Mouse (Mus musculus) ES-CJ7 (cell line): ENCODE results near the gene Gpr146.

Source experiments
- DNase-seq: peaks from one replicate; pipeline ENCODE4 v3.0.0; 2011; ENCODE audit warnings: low read depth, low spot score

Gpr146 gene

DNA sequence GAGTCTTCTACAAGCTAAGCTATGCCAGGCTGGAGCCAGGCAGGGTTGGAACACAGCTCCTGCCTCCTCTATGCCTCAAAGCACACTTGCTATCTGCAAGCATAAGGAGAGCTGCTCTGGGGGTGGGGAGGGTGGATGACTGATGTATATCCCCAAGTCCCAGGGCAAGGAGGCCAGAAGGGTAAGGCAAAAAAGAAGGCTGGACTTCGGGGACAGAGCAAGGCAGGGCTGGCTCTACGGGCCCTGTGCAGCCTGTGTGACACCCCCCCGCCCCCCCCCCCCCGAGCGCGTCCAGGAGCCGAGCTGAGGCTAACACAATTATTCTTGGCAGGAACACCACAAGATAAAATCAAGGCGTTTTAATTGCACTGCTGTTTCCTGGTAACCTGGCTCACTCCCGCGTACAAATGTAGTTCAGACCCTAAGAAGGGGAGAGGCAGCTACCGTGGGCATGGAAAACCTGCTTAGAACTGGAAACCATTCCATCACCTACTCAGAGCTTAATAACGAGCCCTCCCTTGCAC is 52.4 kb downstream of the Gpr146 start:
- no peak for DNase-seq

DNA sequence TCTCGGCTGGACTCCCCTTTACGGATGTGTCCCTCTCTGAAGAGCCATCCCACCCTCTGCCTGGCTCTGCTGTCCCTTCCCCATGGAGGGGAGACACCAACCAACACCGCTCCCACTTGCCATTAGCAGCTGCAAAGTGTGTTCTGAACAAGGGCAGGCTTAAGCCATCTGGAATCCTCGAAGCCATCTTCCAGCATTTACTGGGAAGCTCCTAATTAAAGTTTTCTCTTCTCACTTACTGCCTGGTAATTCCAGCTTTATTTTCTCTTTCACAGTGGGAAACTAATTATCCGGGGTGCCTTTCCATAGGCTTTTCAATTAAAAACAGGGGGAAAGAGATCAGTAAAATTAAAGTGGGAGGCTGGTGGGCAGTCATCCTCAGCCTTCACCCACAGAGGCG is 54.8 kb downstream of the Gpr146 start:
- DNase-seq = no peak

DNA sequence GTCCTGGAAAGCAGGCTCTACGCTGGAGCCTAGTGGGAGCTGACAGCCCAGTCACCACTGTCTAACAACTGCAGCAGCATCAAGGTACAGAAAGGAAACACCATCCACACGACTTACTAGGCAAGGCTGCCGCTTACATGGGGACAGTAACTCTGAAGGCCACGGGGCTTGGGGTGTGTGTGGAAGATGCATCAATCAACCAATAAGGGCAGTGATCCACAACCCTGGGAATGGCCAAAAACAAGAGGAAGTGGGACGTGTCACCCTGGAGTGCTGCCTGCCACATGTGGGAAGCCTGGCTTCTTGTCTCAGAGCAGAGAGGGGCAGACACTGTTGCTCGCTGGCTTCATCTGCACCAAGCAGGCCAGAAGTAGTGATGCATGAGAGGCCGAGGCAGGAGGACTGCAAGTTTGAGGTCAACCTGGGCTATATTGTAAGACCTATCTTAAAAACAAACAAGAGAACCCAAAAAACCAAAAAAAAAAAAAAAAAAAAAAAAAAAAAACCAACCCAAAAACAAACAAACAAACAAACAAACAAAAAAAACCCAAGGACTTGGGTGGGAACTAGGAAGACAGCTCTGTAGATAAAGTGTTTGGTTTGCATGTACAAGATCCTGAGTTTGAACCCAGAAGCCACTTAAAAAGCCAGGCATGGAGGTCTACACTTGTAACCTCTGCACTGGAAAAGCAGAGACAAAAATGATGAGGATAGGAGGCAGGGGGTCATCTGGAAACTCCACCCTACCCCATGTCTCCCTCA is 55.4 kb downstream of the Gpr146 start:
- DNase-seq = no peak

DNA sequence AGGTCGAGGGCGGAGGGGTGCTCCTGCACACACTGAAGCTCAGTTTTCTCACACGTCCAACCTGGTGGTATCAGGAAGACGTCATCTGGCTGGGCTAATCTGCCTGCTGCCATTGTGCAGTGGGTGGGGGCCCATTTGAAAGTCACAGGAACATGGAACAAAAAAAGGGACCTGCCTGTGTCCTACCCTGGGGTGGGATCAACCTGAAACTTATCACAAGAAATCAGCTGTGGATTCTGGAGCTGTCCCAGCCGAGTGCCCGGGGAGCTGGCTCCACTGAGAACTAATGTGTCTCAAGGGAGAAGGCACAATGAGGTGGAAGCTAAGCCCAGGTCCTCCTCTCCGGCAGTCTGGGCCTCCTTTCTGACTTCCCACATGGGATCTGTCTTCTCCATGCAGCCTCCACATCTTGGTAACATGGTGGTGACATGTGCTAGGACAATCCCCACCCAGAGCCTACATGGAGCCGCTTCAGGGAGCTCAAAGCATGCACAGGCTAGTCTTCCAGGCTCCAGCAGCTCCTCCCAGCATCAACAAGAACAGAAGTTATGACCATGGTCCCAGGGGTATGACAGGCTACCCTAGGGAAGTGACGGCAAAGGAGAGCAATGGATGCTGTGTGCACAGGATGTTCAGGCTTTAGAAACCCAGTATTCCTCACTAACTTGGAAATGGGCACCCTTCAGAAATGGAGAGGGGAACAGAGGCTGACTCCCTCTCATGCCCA is 56.5 kb downstream of the Gpr146 start:
- DNase-seq = no peak

DNA sequence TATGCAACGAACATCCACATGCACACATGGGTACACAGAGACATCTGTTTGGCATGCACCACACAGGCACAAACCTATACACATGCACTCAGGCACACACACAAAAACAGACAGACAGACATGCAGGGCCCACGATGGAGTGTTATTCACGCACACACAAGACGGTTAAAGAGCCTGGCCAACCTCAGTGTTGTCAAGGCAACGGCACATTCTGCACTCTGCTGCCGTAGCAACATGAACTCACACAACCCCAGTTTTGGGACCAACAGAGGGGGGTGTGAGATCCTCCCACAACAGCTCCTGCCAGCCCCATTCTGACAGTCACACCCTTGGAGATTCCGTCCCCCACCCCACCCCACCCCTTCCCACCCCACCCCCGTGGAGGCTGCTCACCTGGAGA is 57.4 kb downstream of the Gpr146 start:
- DNase-seq = no peak

DNA sequence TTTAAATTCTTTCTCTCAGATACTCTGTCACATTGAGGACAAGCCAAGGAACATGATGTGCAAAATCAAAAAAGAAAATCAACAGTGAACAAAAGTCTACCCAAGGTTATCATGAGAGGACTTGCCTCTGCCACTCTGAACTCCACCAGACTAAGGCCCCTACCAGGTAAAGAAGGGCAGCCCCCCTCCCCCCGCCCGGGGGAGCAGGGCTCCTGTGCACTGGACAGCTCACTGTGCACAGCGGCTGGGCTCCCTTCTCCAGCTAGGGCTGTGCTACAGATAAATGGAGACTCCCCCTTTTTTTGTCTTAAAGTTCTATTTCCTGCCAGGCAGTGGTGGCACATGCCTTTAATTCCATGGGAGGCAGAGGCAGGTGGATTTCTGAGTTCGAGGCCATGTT is 60.3 kb downstream of the Gpr146 start:
- no peak for DNase-seq

DNA sequence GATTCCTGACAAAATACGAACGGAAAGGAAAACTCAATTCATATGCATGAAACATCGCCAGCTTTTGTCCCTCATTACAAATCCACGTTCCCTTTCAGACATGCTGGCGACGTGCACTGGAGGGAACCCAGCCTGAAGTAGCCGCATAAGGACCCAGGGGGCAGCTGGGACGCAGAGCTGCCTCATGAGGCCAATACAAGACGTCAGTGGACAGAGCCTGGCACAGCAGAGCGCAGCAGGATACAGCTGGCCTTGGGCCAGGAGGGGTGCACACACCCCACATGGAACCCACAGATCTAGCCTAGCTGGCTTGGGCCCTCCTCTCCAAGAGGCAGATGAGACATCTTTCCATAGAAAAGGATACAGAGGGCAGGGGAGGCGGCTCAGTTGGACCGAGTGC is 60.9 kb downstream of the Gpr146 start:
- no peak for DNase-seq

DNA sequence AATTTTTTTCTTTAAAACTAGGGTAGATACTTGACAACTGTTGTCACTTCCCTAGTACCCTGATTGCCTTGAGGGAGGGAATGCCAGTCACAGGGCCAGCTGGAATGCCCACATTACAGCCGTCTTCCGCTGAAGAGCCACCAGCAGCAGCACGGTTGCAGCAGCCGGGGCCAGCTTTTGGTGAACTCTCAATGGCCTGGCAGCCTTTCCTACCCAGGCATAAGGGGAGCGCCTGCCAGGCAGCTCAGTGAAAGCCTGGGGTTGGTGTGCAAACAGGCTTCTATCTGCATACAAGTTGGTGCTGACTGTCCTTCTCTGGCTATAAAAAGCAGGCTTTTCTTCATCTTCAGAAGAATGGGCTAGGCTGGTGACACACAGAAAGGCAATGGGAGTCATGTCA is 63.0 kb downstream of the Gpr146 start:
- DNase-seq = no peak

DNA sequence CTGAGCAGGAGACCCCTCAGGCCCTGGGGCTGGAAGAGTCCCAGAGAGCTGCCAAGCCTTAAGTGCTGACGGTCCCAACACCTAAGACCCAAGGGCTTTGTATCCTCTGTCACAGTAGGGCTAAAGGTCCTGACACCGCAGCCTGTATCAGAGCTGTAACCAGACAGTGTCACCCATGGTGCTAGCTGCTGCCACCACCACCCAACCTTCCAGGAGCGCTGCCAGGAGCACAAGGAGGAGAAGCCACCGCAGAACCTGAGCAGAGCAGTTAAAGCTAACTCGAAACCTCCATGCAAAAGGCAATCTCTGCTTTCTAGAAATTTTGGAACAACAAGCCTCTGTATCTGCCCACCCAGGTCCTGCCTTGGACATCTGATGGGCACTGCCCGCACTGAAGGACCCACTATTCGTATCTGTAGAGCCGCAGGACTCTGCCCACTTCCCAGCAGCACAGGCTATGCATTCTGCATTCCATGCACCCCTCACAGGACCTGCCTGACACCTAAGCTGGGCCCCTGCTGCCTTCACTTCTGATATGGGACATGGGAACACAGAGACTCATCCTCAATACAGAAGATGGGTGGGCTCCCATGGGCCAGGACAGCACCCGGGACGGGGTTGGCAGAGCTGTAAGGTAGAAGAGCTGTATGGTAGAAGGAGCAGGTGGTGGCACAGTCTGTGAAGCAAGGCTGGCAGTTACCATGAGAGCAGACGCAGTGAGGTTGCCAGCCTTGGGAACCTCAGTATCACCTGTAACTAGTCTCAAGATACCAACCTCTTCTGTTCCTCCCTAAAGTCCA is 63.6 kb downstream of the Gpr146 start:
- DNase-seq = no peak

DNA sequence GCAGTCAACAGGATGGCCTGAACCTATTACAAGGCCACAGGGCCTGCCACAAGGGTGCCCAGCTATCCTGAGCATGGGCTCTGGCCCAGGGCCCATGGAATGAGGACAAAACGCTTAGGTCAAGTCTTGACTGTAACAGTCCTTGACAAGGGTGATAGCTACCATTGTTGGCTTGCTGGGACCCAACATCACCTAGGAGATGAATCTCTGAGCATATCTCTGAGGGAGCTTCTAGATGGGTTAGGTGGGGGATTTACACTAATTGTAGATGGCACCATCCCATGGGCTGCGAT is 64.2 kb downstream of the Gpr146 start:
- no peak for DNase-seq

DNA sequence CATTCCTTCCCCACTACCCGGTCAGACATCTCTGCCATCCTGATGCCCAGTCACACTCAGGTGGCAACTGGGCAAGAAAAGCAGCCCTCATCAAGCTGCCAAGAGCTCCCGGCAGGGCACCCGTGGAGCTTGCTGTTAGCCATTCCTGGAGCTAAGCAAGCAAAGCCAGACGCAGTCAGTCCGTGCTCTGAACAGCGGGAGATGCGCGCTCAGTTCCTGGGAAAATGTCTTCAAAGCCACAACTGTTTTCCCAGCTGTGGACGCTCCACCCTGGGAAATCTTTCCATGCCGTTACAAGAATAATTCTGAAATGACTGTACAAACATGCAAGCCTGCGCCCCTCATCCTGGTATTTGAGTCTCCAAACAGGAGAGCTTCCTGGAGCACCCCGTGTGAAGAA is 64.9 kb downstream of the Gpr146 start:
- DNase-seq = no peak

DNA sequence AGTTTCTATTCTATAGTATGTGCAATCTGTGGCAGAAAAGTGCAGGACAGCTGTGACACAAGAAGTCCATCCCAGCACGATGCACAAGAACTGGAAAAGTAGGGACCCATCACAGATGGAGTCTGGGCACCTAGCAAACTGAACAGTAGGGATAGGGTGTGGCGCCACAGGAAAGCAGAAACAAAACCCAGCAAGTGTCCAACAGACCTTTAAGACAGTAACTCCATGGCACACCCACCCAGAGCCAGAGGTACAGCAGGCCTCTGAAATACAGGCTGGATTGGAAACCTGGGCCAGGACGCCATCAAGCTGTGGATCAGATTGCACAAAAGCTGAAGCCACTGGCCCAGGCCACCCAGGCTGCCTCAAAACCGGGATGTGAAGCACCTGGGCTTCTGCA is 65.5 kb downstream of the Gpr146 start:
- no peak for DNase-seq

DNA sequence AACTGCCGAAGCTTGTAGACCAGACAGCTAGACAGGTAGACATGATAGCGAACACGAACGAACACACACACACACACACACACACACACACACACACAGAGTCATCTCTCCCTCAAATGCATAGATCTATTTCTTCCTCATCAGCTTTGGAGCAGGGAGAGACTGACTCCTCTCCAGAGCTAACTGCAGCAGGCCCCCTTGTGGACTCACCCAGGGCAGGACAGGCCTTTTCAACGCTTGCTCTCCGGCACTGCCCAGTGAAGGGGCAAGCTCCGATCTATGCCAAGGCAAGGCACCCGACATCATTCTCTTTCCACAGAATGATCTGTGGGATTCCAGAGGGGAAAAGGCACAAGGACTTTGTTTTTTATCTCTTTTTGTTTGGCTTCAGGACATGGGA is 67.8 kb downstream of the Gpr146 start:
- no peak for DNase-seq
